In the genomic region with DNA sequence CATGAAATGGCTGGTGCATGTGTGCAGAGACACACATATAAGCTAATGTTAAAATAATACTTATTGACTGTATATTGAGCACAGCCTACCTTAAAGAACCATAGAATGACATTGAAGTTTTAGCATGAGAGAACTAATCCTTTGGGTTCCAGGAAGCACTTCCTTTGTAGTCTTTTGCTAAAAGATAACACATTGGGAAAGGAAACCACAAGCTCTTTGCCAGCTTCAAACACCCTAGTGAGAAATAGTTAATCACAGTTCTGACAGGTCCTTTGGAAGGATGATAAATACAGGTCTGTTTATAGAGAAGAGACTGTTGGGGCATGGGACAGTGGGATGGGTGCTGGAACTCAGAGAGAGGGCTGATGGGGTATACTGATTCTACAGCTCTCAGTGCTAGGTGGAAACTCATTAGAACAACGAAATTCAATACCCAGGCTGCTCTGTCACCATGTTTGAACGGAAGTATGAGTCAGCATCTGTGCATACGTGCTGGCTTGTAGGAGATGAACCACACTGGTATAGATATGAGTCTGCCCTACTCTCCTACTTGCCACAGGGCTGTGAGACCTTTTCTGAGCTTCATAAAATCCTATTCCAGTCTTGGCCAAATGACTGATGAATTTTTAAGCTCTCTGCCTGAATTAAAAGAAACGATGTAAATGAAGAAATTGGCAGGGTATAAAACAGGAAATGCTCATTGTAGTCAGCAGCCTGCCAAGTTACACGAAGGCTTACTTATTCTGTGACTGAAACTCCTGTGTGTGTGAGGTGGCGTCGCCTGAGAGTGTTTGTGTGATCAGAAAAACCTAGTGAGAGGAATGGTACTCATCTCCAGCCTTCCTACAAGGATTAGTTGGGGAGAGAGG, we compare ENCODE assay signal across 1 mouse cellular context.
TF ChIP-seq lines count a peak whose summit lies in the region.

No protein-coding gene starts in this region.

TF ChIP-seq in MEL, 35 proteins besides CTCF, POLR2A, EP300 and RAD21 (continued from another document):
- TF ChIP-seq RCOR1 (IDR thresholded peaks at IDR 0.05; ENCODE audit: low read depth, low read length) (peak; percentile 61; the same call in 1 of the 2 replicates), USF2 (IDR thresholded peaks at IDR 0.05; ENCODE audit: borderline replicate concordance in 1 of 2, insufficient read depth in 1 of 2, low read depth in 1 of 2, low read length in 2 of 2) (no peak)
TF ChIP-seq in MEL: peak in this region for 8.
